Mouse (Mus musculus): ENCODE data around the gene Grin2b. TPM values are rescaled to one million over a fixed set of nuclear protein-coding genes. Genes with fewer than 3 reads are reported as not detected.
A peak's percentile ranks its signal among the peaks of the same experiment; 100 is the strongest.

The Grin2b gene
- polyA plus RNA-seq, 1 experiment = not detected

DNA sequence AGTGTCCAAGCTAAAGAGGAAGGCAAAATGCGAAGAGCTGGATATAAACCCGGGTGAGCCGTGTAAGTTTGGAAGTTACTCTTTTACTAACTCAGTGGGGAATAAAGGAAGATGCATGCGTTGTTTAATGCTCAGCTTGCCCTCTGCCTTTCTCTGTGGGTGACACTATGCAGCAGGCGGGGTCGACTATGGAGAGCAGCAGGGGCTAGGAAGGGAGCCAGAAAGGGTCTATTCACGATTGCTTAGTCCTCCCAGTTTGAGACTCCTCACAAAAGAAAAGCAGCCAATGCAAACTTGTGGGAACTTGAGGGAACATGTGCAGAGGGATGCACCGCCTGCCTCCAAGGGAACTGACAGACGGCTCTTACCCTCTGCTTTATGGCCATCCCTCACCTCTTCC is 211.5 kb downstream of the Grin2b start:
- Histone ChIP-seq H3K27me3 (ENCODE audit: control insufficient read depth, insufficient read depth, insufficient read length) (no peaks in the 10 kb centered on the region), H3ac (ENCODE audit: control insufficient read depth, insufficient read length) (no peak overlapping the region)
- TF ChIP-seq TCF12 (IDR thresholded peaks at IDR 0.05; ENCODE audit: insufficient read depth, poor library complexity, severe bottlenecking) (no peak), REST (IDR thresholded peaks at IDR 0.05; ENCODE audit: insufficient read depth, insufficient read length) (no peak), MYOG (IDR thresholded peaks at IDR 0.05; ENCODE audit: control insufficient read depth in 1 of 3, insufficient read depth in 1 of 3, insufficient read length in 2 of 3, low read depth in 2 of 3) (no peak), POLR2A (IDR thresholded peaks at IDR 0.05; ENCODE audit: insufficient read length, low read depth) (no peak), E2F4 (IDR thresholded peaks at IDR 0.05; ENCODE audit: insufficient read depth) (no peak), TCF3 (IDR thresholded peaks at IDR 0.05; ENCODE audit: insufficient read length, low read depth) (no peak), SRF (IDR thresholded peaks at IDR 0.05; ENCODE audit: control insufficient read depth, insufficient read length, low read depth) (no peak), MAX (IDR thresholded peaks at IDR 0.05; ENCODE audit: low read depth) (no peak), MYOD1 (IDR thresholded peaks at IDR 0.05; ENCODE audit: control insufficient read depth in 1 of 3, insufficient read length in 2 of 3, low read depth in 2 of 3) (no peak), CEBPB (IDR thresholded peaks at IDR 0.05; ENCODE audit: insufficient read depth, poor library complexity, severe bottlenecking) (no peak), POLR2AphosphoS2 (IDR thresholded peaks at IDR 0.05; ENCODE audit: insufficient read length, low read depth) (no peak), USF1 (IDR thresholded peaks at IDR 0.05; ENCODE audit: low read depth) (no peak)

DNA sequence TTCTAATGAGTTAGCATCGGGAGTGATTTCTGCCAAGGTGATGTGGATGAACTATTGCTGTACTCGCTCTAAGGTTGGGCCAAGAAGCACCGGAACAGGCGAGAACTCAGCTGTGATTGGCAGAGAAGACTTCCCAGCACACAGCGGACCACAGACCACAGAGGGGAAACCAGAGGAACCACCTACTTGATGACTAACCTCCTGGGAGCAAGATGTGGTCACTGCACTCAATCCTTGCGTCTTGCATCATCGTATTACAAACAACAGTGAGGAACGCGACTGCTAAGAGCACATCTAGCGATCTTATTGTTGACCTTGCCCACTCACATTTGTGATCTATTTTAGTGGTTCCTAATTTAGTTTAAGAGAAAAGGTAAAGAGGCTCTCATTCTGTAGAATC is 213.7 kb downstream of the Grin2b start:
- Histone ChIP-seq H3K79me2 (ENCODE audit: control insufficient read depth, insufficient read depth) (no peaks in the 10 kb centered on the region), H3K36me3 (ENCODE audit: control insufficient read depth, insufficient read depth) (no peaks in the 10 kb centered on the region), H3ac (ENCODE audit: control insufficient read depth, insufficient read length) (no peak overlapping the region), H3K4me2 (ENCODE audit: low read depth) (peak overlapping the region; percentile 32), H3K4me3 (no peak overlapping the region), H3K27me3 (ENCODE audit: control insufficient read depth, insufficient read depth, insufficient read length) (no peaks in the 10 kb centered on the region)
- peak; percentile 44; the same call in 1 of the 2 replicates for TF ChIP-seq CEBPB (IDR thresholded peaks at IDR 0.05; ENCODE audit: insufficient read depth, poor library complexity, severe bottlenecking)
- TF ChIP-seq TCF3 (IDR thresholded peaks at IDR 0.05; ENCODE audit: insufficient read length, low read depth) = no peak
- TF ChIP-seq POLR2A (IDR thresholded peaks at IDR 0.05; ENCODE audit: insufficient read length, low read depth) = no peak

More for the DNA sequence above, 211.5 kb downstream of the Grin2b start:
- H3K36me3 ChIP-seq (ENCODE audit: control insufficient read depth, insufficient read depth) = no peaks in the 10 kb centered on the region
- H3K79me2 ChIP-seq (ENCODE audit: control insufficient read depth, insufficient read depth) = no peaks in the 10 kb centered on the region
- H3K4me2 ChIP-seq (ENCODE audit: low read depth) = no peak overlapping the region
- H3K4me3 ChIP-seq = no peak overlapping the region

DNA sequence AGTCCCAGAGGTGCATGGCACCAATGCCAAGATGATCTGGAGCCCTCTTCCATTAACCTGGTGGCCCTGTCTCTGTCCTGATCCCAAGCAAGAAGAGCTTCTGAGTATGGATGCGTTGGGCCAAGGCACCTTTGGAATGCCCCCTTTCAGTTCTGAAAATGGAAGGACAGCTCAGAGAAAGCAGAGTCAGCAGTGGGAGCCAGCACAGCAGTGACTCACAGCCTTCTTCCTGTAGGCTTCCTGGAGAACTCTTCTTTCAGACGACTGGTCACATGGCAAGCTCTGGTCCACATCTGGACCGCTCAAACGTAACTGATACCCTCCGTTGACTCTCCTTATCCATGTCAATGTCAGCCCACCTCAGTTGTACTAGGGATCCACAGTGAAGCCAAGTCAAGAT is 221.6 kb downstream of the Grin2b start:
- H3K27me3 ChIP-seq (ENCODE audit: control insufficient read depth, insufficient read depth, insufficient read length) = no peaks in the 10 kb centered on the region
- no peak overlapping the region for H3K4me3 ChIP-seq
- H3K79me2 ChIP-seq (ENCODE audit: control insufficient read depth, insufficient read depth) = no peaks in the 10 kb centered on the region
- no peak overlapping the region for H3ac ChIP-seq (ENCODE audit: control insufficient read depth, insufficient read length)
- H3K36me3 ChIP-seq (ENCODE audit: control insufficient read depth, insufficient read depth) = no peaks in the 10 kb centered on the region
- no peak overlapping the region for H3K4me2 ChIP-seq (ENCODE audit: low read depth)
- no peak for TF ChIP-seq POLR2AphosphoS2 (IDR thresholded peaks at IDR 0.05; ENCODE audit: insufficient read length, low read depth)
- TF ChIP-seq SRF (IDR thresholded peaks at IDR 0.05; ENCODE audit: control insufficient read depth, insufficient read length, low read depth) = no peak
- no peak for TF ChIP-seq REST (IDR thresholded peaks at IDR 0.05; ENCODE audit: insufficient read depth, insufficient read length)
- TF ChIP-seq MAX (IDR thresholded peaks at IDR 0.05; ENCODE audit: low read depth) = no peak
- TF ChIP-seq CEBPB (IDR thresholded peaks at IDR 0.05; ENCODE audit: insufficient read depth, poor library complexity, severe bottlenecking) = no peak
- TF ChIP-seq TCF3 (IDR thresholded peaks at IDR 0.05; ENCODE audit: insufficient read length, low read depth) = no peak
- no peak for TF ChIP-seq USF1 (IDR thresholded peaks at IDR 0.05; ENCODE audit: low read depth)
- no peak for TF ChIP-seq TCF12 (IDR thresholded peaks at IDR 0.05; ENCODE audit: insufficient read depth, poor library complexity, severe bottlenecking)
- no peak for TF ChIP-seq E2F4 (IDR thresholded peaks at IDR 0.05; ENCODE audit: insufficient read depth)
- TF ChIP-seq MYOG (IDR thresholded peaks at IDR 0.05; ENCODE audit: control insufficient read depth in 1 of 3, insufficient read depth in 1 of 3, insufficient read length in 2 of 3, low read depth in 2 of 3) = no peak
- TF ChIP-seq POLR2A (IDR thresholded peaks at IDR 0.05; ENCODE audit: insufficient read length, low read depth) = no peak
- TF ChIP-seq MYOD1 (IDR thresholded peaks at IDR 0.05; ENCODE audit: control insufficient read depth in 1 of 3, insufficient read length in 2 of 3, low read depth in 2 of 3) = no peak

DNA sequence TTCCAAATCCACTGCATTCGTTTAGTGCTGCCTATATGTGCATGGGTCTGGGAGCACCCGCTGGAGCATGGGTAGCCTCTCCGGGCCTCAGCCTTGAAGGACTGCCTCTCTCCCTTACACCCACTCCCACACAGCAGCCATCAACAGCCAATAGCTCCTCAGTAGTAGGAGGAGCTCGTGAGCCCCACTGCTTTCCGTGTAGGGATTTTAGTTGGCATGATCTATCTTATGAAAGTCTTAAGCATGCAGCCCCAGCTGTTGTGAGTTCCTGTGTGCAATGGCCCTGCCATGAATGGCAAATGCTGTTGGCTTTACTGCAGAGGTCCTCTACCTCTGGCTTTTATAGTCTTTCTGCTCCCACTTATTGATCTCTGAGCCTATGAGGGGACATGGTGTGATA is 227.8 kb downstream of the Grin2b start:
- no peak overlapping the region for H3K4me3 ChIP-seq
- TF ChIP-seq CEBPB (IDR thresholded peaks at IDR 0.05; ENCODE audit: insufficient read depth, poor library complexity, severe bottlenecking) (no peak), USF1 (IDR thresholded peaks at IDR 0.05; ENCODE audit: low read depth) (no peak), MYOD1 (IDR thresholded peaks at IDR 0.05; ENCODE audit: control insufficient read depth in 1 of 3, insufficient read length in 2 of 3, low read depth in 2 of 3) (no peak), TCF12 (IDR thresholded peaks at IDR 0.05; ENCODE audit: insufficient read depth, poor library complexity, severe bottlenecking) (no peak), TCF3 (IDR thresholded peaks at IDR 0.05; ENCODE audit: insufficient read length, low read depth) (no peak), POLR2A (IDR thresholded peaks at IDR 0.05; ENCODE audit: insufficient read length, low read depth) (no peak), MAX (IDR thresholded peaks at IDR 0.05; ENCODE audit: low read depth) (no peak), POLR2AphosphoS2 (IDR thresholded peaks at IDR 0.05; ENCODE audit: insufficient read length, low read depth) (no peak), E2F4 (IDR thresholded peaks at IDR 0.05; ENCODE audit: insufficient read depth) (no peak), SRF (IDR thresholded peaks at IDR 0.05; ENCODE audit: control insufficient read depth, insufficient read length, low read depth) (no peak), MYOG (IDR thresholded peaks at IDR 0.05; ENCODE audit: control insufficient read depth in 1 of 3, insufficient read depth in 1 of 3, insufficient read length in 2 of 3, low read depth in 2 of 3) (no peak)
- H3ac ChIP-seq (ENCODE audit: control insufficient read depth, insufficient read length) = no peak overlapping the region
- H3K79me2 ChIP-seq (ENCODE audit: control insufficient read depth, insufficient read depth) = no peaks in the 10 kb centered on the region
- H3K4me2 ChIP-seq (ENCODE audit: low read depth) = no peak overlapping the region
- no peaks in the 10 kb centered on the region for H3K27me3 ChIP-seq (ENCODE audit: control insufficient read depth, insufficient read depth, insufficient read length)
- H3K36me3 ChIP-seq (ENCODE audit: control insufficient read depth, insufficient read depth) = no peaks in the 10 kb centered on the region

DNA sequence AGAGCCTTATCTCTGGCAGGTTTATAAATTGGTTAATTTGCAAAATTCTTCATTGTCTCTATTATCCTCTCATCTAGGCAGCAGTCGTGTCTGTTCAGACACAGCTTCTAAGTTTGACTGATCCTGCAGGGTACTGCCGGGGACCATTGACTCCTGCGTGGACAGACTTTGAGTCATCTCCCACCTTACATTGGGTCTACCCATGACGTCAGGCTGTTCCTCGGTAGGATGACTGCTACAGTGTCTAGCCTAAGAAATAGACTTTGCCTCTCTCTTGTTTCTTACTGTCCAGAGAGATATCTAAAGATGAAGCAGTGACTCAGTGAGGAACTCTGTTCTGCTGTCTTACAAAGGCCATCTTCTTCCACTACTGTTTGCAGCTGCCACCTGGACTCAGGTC is 229.0 kb downstream of the Grin2b start:
- no peaks in the 10 kb centered on the region for H3K27me3 ChIP-seq (ENCODE audit: control insufficient read depth, insufficient read depth, insufficient read length)
- H3ac ChIP-seq (ENCODE audit: control insufficient read depth, insufficient read length) = no peak overlapping the region
- H3K4me3 ChIP-seq = no peak overlapping the region
- no peaks in the 10 kb centered on the region for H3K36me3 ChIP-seq (ENCODE audit: control insufficient read depth, insufficient read depth)
- TF ChIP-seq TCF12 (IDR thresholded peaks at IDR 0.05; ENCODE audit: insufficient read depth, poor library complexity, severe bottlenecking) = no peak
- no peak for TF ChIP-seq CEBPB (IDR thresholded peaks at IDR 0.05; ENCODE audit: insufficient read depth, poor library complexity, severe bottlenecking)
- no peak for TF ChIP-seq TCF3 (IDR thresholded peaks at IDR 0.05; ENCODE audit: insufficient read length, low read depth)
- TF ChIP-seq MYOG (IDR thresholded peaks at IDR 0.05; ENCODE audit: control insufficient read depth in 1 of 3, insufficient read depth in 1 of 3, insufficient read length in 2 of 3, low read depth in 2 of 3) = no peak
- no peak for TF ChIP-seq MYOD1 (IDR thresholded peaks at IDR 0.05; ENCODE audit: control insufficient read depth in 1 of 3, insufficient read length in 2 of 3, low read depth in 2 of 3)
- no peak for TF ChIP-seq POLR2AphosphoS2 (IDR thresholded peaks at IDR 0.05; ENCODE audit: insufficient read length, low read depth)
- no peak for TF ChIP-seq USF1 (IDR thresholded peaks at IDR 0.05; ENCODE audit: low read depth)
- TF ChIP-seq SRF (IDR thresholded peaks at IDR 0.05; ENCODE audit: control insufficient read depth, insufficient read length, low read depth) = no peak
- no peak for TF ChIP-seq POLR2A (IDR thresholded peaks at IDR 0.05; ENCODE audit: insufficient read length, low read depth)
- TF ChIP-seq REST (IDR thresholded peaks at IDR 0.05; ENCODE audit: insufficient read depth, insufficient read length) = no peak
- no peak for TF ChIP-seq MAX (IDR thresholded peaks at IDR 0.05; ENCODE audit: low read depth)
- TF ChIP-seq E2F4 (IDR thresholded peaks at IDR 0.05; ENCODE audit: insufficient read depth) = no peak
- no peaks in the 10 kb centered on the region for H3K79me2 ChIP-seq (ENCODE audit: control insufficient read depth, insufficient read depth)
- H3K4me2 ChIP-seq (ENCODE audit: low read depth) = no peak overlapping the region
